In genomic region chr13:94647566-94647965, GRCm38 (mm10) we compare ENCODE assay signal across 14 mouse cellular contexts.
"Had no signal": no experiment of that assay in that cellular context is flagged by ENCODE, and none has a peak within 500 bp of the region (broad histone marks: within the 10 kb centered on the region; RNA-seq: fewer than 3 reads in every experiment).

No protein-coding gene starts in this region.

- DNase-seq: kidney, postnatal 4 days; liver; liver, embryonic 13.5 days; liver, postnatal 0 days; lung, postnatal 36 days; right cerebral cortex, postnatal 14 days; thymus, postnatal 4 days had no signal

- H3K27ac ChIP-seq: kidney, postnatal 0 days; layer of hippocampus, adult 2 months; limb, embryonic 12.5 days; liver, embryonic 13.5 days; lung, embryonic 15.5 days; midbrain, embryonic 15.5 days; neural tube, embryonic 12.5 days; stomach, embryonic 15.5 days had no signal

- H3K27me3 ChIP-seq: midbrain, embryonic 15.5 days had no signal

- H3K4me3 ChIP-seq: layer of hippocampus, adult 2 months; limb, embryonic 12.5 days; liver, embryonic 13.5 days; lung, embryonic 15.5 days; midbrain, embryonic 15.5 days; neural tube, embryonic 12.5 days; stomach, embryonic 15.5 days had no signal

- H3K4me1 ChIP-seq: liver, embryonic 13.5 days; neural tube, embryonic 12.5 days; stomach, embryonic 15.5 days had no signal

- H3K9ac ChIP-seq: limb, embryonic 12.5 days; liver, embryonic 13.5 days; liver, postnatal 0 days; lung, embryonic 15.5 days; midbrain, embryonic 15.5 days; neural tube, embryonic 12.5 days; stomach, embryonic 15.5 days had no signal

- H3K4me2 ChIP-seq: limb, embryonic 12.5 days; liver, embryonic 13.5 days; lung, embryonic 15.5 days; midbrain, embryonic 15.5 days; neural tube, embryonic 12.5 days; stomach, embryonic 15.5 days had no signal

- ATAC-seq: liver, postnatal 0 days; midbrain, embryonic 15.5 days had no signal

- H3K9me3 ChIP-seq: limb, embryonic 12.5 days; liver, embryonic 13.5 days; lung, embryonic 15.5 days; midbrain, embryonic 15.5 days; neural tube, embryonic 12.5 days; stomach, embryonic 15.5 days had no signal

- H3K36me3 ChIP-seq: limb, embryonic 12.5 days; liver, embryonic 13.5 days; lung, embryonic 15.5 days; midbrain, embryonic 15.5 days; neural tube, embryonic 12.5 days; stomach, embryonic 15.5 days had no signal
